Mouse (Mus musculus): Measurements from ENCODE around the gene Ifit1. TPM values are rescaled to one million over a fixed set of nuclear protein-coding genes. Genes with fewer than 3 reads are reported as not detected.
"Not testable (repeated sequence)": the region's sequence is repeated elsewhere in the genome, so short reads cannot be mapped to it uniquely, and the experiment has no call there.

Ifit1 gene
- polyA plus RNA-seq, 1 experiment from 2014 or later = 0.51 TPM

- Histone ChIP-seq H3K9ac (no peak overlapping the region), H3K4me1 (no peaks in the 10 kb centered on the region), H3K36me3 (no peaks in the 10 kb centered on the region), H3K4me3 (no peak overlapping the region), H3K9me3 (replicated peaks) (no peaks in the 10 kb centered on the region), H3K27me3 (replicated peaks) (no peaks in the 10 kb centered on the region), H3K27ac (no peak overlapping the region), H3K4me2 (no peak overlapping the region)
- WGBS (ENCODE audit: insufficient replicate concordance) = 78% methylated on average over 6 of the region's 6 CpGs
- no peak for ATAC-seq
These were observed 16.9 kb upstream of the Ifit1 start for GRCm38 (mm10) chr19:34623781-34624180.

DNA sequence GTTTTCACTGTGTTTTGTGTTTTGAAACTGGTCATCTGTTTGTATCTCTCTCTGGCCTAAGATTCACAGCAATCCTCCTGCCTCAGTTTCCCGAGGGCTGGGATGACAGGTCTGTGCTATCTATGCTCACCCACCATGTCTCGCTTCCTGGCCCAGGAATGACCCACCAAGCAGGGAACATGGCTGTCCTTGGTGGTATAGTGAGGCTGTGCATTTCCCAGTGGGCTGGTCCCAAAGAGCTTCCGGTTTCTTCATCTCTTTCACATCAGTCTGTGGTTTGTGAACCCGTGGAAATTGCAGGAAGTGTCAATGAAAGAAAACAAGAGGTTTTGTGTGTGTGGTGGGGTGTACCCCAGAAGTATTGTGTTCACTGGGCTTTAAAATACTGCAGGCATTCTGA lies 16.0 kb upstream of the Ifit1 start:
- Histone ChIP-seq H3K27ac (no peak overlapping the region), H3K36me3 (no peaks in the 10 kb centered on the region), H3K27me3 (replicated peaks) (no peaks in the 10 kb centered on the region), H3K9me3 (replicated peaks) (no peaks in the 10 kb centered on the region), H3K4me3 (no peak overlapping the region), H3K9ac (no peak overlapping the region), H3K4me2 (no peak overlapping the region), H3K4me1 (no peaks in the 10 kb centered on the region)
- ATAC-seq = no peak
- 45% methylated on average over 4 of the region's 4 CpGs for WGBS (ENCODE audit: insufficient replicate concordance)

DNA sequence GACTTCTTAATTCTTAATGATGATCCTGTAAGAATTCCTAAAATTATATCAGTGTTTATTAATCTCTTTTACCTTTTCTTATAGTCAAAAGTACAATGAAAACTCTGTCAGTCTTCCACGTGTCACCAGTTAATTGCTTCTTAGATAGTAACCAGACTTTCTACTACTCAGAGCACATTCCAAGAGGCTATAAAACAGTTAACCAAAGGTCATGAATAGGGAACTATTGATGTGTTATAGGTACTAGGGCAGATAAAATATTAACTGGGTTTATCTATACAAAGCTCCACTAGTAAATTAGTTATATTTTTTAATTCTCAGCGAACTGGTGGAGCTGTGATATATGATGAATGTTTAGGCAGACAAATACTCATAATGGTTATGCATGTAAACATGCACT lies 13.2 kb upstream of the Ifit1 start:
- ATAC-seq = no peak
- H3K9me3 ChIP-seq (replicated peaks) = no peaks in the 10 kb centered on the region
- H3K36me3 ChIP-seq = no peaks in the 10 kb centered on the region
- no peak overlapping the region for H3K27ac ChIP-seq
- H3K4me3 ChIP-seq = no peak overlapping the region
- no peak overlapping the region for H3K9ac ChIP-seq
- no peaks in the 10 kb centered on the region for H3K4me1 ChIP-seq
- WGBS (ENCODE audit: insufficient replicate concordance) = 41% methylated on average over 2 of the region's 2 CpGs
- no peaks in the 10 kb centered on the region for H3K27me3 ChIP-seq (replicated peaks)
- H3K4me2 ChIP-seq = no peak overlapping the region

- Histone ChIP-seq H3K27ac (no peak overlapping the region), H3K27me3 (replicated peaks) (no peaks in the 10 kb centered on the region), H3K36me3 (no peaks in the 10 kb centered on the region), H3K9me3 (replicated peaks) (no peaks in the 10 kb centered on the region), H3K9ac (no peak overlapping the region), H3K4me3 (no peak overlapping the region), H3K4me1 (no peaks in the 10 kb centered on the region), H3K4me2 (no peak overlapping the region)
- ATAC-seq = no peak
These were observed 9.2 kb upstream of the Ifit1 start for GRCm38 (mm10) chr19:34631487-34631886.

DNA sequence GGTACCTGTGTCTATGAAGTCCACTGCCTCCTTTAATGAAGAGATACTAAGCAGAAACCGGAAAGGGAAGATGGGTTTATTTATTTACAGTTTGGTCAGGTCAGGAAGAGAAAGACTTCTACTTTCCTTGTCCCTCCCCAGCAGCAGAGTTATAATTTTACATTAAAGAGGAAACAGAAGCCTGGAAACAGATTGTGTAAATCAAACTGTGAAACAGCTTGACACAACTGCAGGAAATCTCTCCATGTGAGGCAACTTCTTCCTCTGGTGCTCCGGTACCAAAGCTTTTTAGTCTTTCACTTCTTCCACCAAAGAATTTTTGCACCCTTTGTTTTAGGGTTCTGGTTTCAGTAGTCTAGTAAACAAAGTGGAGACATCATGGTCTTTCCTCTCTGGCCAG lies 7.2 kb upstream of the Ifit1 start:
- no peak for ATAC-seq
- Histone ChIP-seq H3K4me3 (no peak overlapping the region), H3K4me2 (no peak overlapping the region), H3K27me3 (replicated peaks) (0 out of 2 replicates have a peak, but pooled peaks cover 4% of the 10 kb centered on the region), H3K4me1 (no peaks in the 10 kb centered on the region), H3K36me3 (no peaks in the 10 kb centered on the region), H3K27ac (no peak overlapping the region), H3K9me3 (replicated peaks) (no peaks in the 10 kb centered on the region), H3K9ac (no peak overlapping the region)
- 48% methylated on average over 2 of the region's 2 CpGs for WGBS (ENCODE audit: insufficient replicate concordance)

- Histone ChIP-seq H3K27me3 (replicated peaks) (peaks cover 19% of the 10 kb centered on the region; the same call in 1 of the 2 replicates), H3K9me3 (replicated peaks) (no peaks in the 10 kb centered on the region), H3K9ac (no peak overlapping the region), H3K4me3 (no peak overlapping the region), H3K4me1 (0 out of 2 replicates have a peak, but pooled peaks cover 6% of the 10 kb centered on the region), H3K4me2 (no peak overlapping the region), H3K27ac (no peak overlapping the region), H3K36me3 (no peaks in the 10 kb centered on the region)
- WGBS (ENCODE audit: insufficient replicate concordance) = 5% methylated on average over 3 of the region's 3 CpGs
- peak; percentile 55; the same call in 1 of the 2 replicates for ATAC-seq
These were observed 3.6 kb upstream of the Ifit1 start for GRCm38 (mm10) chr19:34636933-34637557.

GRCm38 (mm10) chr19:34642616-34643015 lies 1.9 kb downstream of the Ifit1 start:
- no peak overlapping the region for H3K27ac ChIP-seq
- no peak; the same call in 1 of the 2 replicates for ATAC-seq
- WGBS (ENCODE audit: insufficient replicate concordance) = 60% methylated on average over 5 of the region's 5 CpGs
- peaks cover 18% of the 10 kb centered on the region for H3K27me3 ChIP-seq (replicated peaks)
- no peak overlapping the region for H3K4me2 ChIP-seq
- peaks cover 14% of the 10 kb centered on the region for H3K4me1 ChIP-seq
- no peak overlapping the region for H3K9ac ChIP-seq
- no peak overlapping the region for H3K4me3 ChIP-seq
- no peaks in the 10 kb centered on the region for H3K9me3 ChIP-seq (replicated peaks)
- H3K36me3 ChIP-seq = no peaks in the 10 kb centered on the region

DNA sequence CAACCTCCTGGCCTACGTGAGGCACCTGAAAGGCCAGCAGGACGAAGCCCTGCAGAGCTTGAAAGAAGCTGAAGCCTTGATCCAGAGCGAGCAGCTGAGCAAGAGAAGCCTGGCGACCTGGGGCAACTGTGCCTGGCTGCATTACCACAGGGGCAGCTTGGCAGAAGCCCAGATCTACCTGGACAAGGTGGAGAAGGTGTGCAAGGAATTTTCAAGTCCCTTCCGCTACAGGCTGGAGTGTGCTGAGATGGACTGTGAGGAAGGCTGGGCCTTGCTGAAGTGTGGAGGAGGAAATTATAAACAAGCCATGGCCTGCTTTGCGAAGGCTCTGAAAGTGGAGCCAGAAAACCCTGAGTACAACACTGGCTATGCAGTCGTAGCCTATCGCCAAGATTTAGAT lies 7.0 kb downstream of the Ifit1 start:
- not testable (repeated sequence) for H3K4me2 ChIP-seq; H3K9me3 ChIP-seq (replicated peaks); H3K4me3 ChIP-seq; H3K27ac ChIP-seq; H3K9ac ChIP-seq; H3K36me3 ChIP-seq; H3K27me3 ChIP-seq (replicated peaks); ATAC-seq
- peaks cover 10% of the 10 kb centered on the region for H3K4me1 ChIP-seq
- 64% methylated on average over 8 of the region's 8 CpGs for WGBS (ENCODE audit: insufficient replicate concordance)

DNA sequence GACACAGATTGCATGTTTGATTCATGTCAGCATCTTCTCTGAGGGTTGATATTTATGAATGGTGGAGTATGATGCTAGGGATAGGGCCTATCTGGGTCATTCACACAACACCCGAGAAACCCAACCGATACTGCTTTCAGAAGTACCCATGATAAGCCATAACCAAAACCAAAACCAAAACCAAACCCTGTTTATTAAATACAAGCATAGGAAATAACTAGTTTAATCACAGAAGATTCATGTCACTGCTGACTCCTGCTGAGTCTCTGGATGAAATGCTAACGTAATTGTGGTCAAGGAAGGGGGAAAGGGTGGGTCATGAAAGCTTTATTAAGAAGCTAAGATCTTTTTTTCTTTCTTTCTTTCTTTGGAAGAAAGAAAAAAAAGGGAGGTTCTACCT lies 9.6 kb downstream of the Ifit1 start:
- no peak overlapping the region for H3K4me3 ChIP-seq
- no peaks in the 10 kb centered on the region for H3K9me3 ChIP-seq (replicated peaks)
- H3K36me3 ChIP-seq = no peaks in the 10 kb centered on the region
- H3K27me3 ChIP-seq (replicated peaks) = no peaks in the 10 kb centered on the region
- no peak for ATAC-seq
- H3K9ac ChIP-seq = no peak overlapping the region
- H3K4me1 ChIP-seq = peaks cover 19% of the 10 kb centered on the region
- H3K4me2 ChIP-seq = no peak overlapping the region
- no peak overlapping the region for H3K27ac ChIP-seq
- 72% methylated on average over 3 of the region's 3 CpGs for WGBS (ENCODE audit: insufficient replicate concordance)

GRCm38 (mm10) chr19:34650997-34651396 lies 10.3 kb downstream of the Ifit1 start:
- Histone ChIP-seq H3K4me2 (no peak overlapping the region), H3K9ac (no peak overlapping the region), H3K4me3 (no peak overlapping the region), H3K9me3 (replicated peaks) (no peaks in the 10 kb centered on the region), H3K27me3 (replicated peaks) (no peaks in the 10 kb centered on the region), H3K4me1 (peaks cover 26% of the 10 kb centered on the region), H3K36me3 (no peaks in the 10 kb centered on the region), H3K27ac (no peak overlapping the region)
- peak; percentile 57 for ATAC-seq
- WGBS (ENCODE audit: insufficient replicate concordance) = 58% methylated on average over 6 of the region's 6 CpGs

DNA sequence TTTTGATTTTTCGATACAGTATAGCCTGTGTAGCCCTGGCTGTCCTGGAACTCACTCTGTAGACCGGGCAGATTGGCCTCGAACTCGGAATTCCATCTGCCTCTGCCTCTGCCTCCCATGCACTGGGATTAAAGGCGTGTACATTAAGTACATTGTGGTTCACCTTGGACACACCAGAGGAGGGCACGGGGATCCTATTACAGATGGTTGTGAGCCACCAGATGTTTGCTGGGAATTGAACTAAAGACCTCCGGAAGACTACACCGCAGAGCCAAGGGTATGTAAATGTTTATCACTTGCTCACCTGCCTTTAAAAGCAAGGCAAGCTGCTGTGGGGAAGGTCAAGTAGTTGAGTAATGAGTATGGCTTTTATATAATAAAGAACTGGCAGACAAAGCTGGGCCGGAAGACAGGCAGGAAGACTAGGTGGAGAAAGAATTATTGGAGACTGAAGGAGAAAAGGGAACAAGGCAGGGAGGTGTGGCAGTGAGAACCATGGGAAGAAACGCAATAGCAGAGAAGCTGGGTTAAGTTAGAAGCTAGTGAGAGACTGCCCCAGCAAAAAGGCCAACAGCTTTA lies 14.6 kb downstream of the Ifit1 start:
- Histone ChIP-seq H3K36me3 (no peaks in the 10 kb centered on the region), H3K4me1 (peaks cover 49% of the 10 kb centered on the region), H3K27ac (peak overlapping the region; percentile 96), H3K9ac (no peak overlapping the region), H3K9me3 (replicated peaks) (no peaks in the 10 kb centered on the region), H3K4me2 (no peak overlapping the region), H3K27me3 (replicated peaks) (no peaks in the 10 kb centered on the region), H3K4me3 (no peak overlapping the region)
- no peak for ATAC-seq
- 79% methylated on average over 10 of the region's 10 CpGs for WGBS (ENCODE audit: insufficient replicate concordance)

- 0% methylated on average over 2 of the region's 2 CpGs for WGBS (ENCODE audit: insufficient replicate concordance)
- no peaks in the 10 kb centered on the region for H3K36me3 ChIP-seq
These were observed 16.0 kb downstream of the Ifit1 start for GRCm38 (mm10) chr19:34656511-34657298.

More at GRCm38 (mm10) chr19:34656511-34657298, 16.0 kb downstream of the Ifit1 start:
- H3K27me3 ChIP-seq (replicated peaks) = no peaks in the 10 kb centered on the region
- ATAC-seq = peak; percentile 99
- no peaks in the 10 kb centered on the region for H3K9me3 ChIP-seq (replicated peaks)
- peaks cover 45% of the 10 kb centered on the region for H3K4me1 ChIP-seq
- peak overlapping the region; percentile 64 for H3K4me2 ChIP-seq
- H3K9ac ChIP-seq = peak overlapping the region; percentile 48
- H3K27ac ChIP-seq = peak overlapping the region; percentile 96
- H3K4me3 ChIP-seq = peak overlapping the region; percentile 17; the same call in 1 of the 2 replicates
